Mouse (Mus musculus) lung, adult 2 months (tissue): Measurements from ENCODE around the gene Dscam.

Source experiments
- CTCF ChIP-seq: fragments of 200-500 bp; IDR thresholded peaks from 2 replicates; pipeline ENCODE4 v1.5.1; 2011; ENCODE audit warnings: mild to moderate bottlenecking, low read length, control low read depth; ENCODE audit not compliant: insufficient read depth
- POLR2A ChIP-seq: fragments of 200-500 bp; IDR thresholded peaks from 2 replicates; pipeline ENCODE4 v1.6.1; 2011; ENCODE audit warnings: low read depth, mild to moderate bottlenecking, control low read depth, low read length, borderline replicate concordance; ENCODE audit errors: extremely low read depth

DNA sequence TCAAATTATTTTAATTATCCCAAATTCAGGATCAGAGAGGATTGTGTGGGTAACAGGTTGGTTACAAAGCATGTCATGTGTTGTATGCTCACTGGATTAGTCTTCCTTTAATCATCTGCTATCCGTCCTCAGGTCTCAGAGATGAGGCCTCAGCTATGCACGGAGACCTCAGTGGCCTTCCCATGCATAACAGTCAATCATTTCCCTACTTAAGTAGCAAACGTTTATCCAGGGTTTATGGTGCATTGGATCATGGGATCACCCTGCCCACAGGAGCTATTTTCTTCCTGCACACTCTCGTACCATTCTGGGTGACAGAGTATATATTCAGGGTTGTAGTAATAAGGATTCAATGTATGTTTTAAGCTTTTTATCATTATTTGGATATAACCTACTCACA is 557.3 kb downstream of the Dscam start:
- TF ChIP-seq CTCF (no peak), POLR2A (no peak)
